Mouse (Mus musculus) neural tube, embryonic 15.5 days (tissue): ENCODE measurements at regions not wholly inside any gene's neighbourhood (a gene's known extent, or its start where the extent isn't known, plus 50 kb on each side); places are given as distances from the start of the nearest gene placed in this dataset.

Experiments used
- ATAC-seq: fragments of 200-750 bp; cut with Nextera tagmentation; 2 replicates; pipeline ENCODE4 v1.8.0; 2017; ENCODE audit warnings: mild to moderate bottlenecking, moderate TSS enrichment, moderate library complexity; ENCODE audit not compliant: low FRiP score
- H3K27ac ChIP-seq: fragments of 300-500 bp; sonication (generic); replicated peaks from 2 replicates; pipeline ENCODE4 v1.5.1; 2015; ENCODE audit warnings: mild to moderate bottlenecking, inconsistent platforms
- H3K27me3 ChIP-seq: fragments of 300-500 bp; sonication (generic); replicated peaks from 2 replicates; pipeline ENCODE4 v1.6.1; 2015; ENCODE audit warnings: inconsistent platforms
- H3K36me3 ChIP-seq: fragments of 300-500 bp; sonication (generic); 2 replicates; pipeline ENCODE4 v1.6.1; 2015; ENCODE audit warnings: inconsistent platforms
- H3K4me1 ChIP-seq: fragments of 300-500 bp; sonication (generic); 2 replicates; pipeline ENCODE4 v1.6.1; 2015; ENCODE audit warnings: inconsistent platforms
- H3K4me2 ChIP-seq: fragments of 300-500 bp; sonication (generic); 2 replicates; pipeline ENCODE4 v1.6.1; 2015; ENCODE audit warnings: inconsistent platforms, mild to moderate bottlenecking, moderate library complexity
- H3K4me3 ChIP-seq: fragments of 300-500 bp; sonication (generic); replicated peaks from 2 replicates; pipeline ENCODE4 v1.5.1; 2015; ENCODE audit warnings: mild to moderate bottlenecking, inconsistent platforms
- H3K9ac ChIP-seq: fragments of 300-500 bp; sonication (generic); replicated peaks from 2 replicates; pipeline ENCODE4 v1.6.1; 2015; ENCODE audit warnings: mild to moderate bottlenecking, inconsistent platforms
- H3K9me3 ChIP-seq: fragments of 300-500 bp; sonication (generic); replicated peaks from 2 replicates; pipeline ENCODE4 v1.6.1; 2016; ENCODE audit warnings: inconsistent platforms
- WGBS: fragments of 180-500 bp; shearing (Covaris S2); methylation state at CpG from one replicate; pipeline ENCODE4 v1.1.7; 2015; ENCODE audit warnings: mixed read lengths; 5-methylcytosine and 5-hydroxymethylcytosine counted together

GRCm38 (mm10) chr2:17882389-17882788 is 114.4 kb downstream of the H2al2a start:
- Histone ChIP-seq H3K9me3 (no peaks in the 10 kb centered on the region), H3K27me3 (no peaks in the 10 kb centered on the region), H3K9ac (no peak overlapping the region), H3K36me3 (no peaks in the 10 kb centered on the region), H3K27ac (no peak overlapping the region), H3K4me2 (no peak overlapping the region), H3K4me1 (no peaks in the 10 kb centered on the region), H3K4me3 (no peak overlapping the region)
- no peak for ATAC-seq
- WGBS: 78% methylated on average over 12 of the region's 12 CpGs

GRCm38 (mm10) chr2:17880800-17881717 is 115.7 kb downstream of the H2al2a start:
- 40% methylated on average over 11 of the region's 11 CpGs for WGBS
- Histone ChIP-seq H3K27ac (no peak overlapping the region), H3K4me2 (no peak overlapping the region), H3K4me1 (no peaks in the 10 kb centered on the region), H3K27me3 (no peaks in the 10 kb centered on the region), H3K9me3 (no peaks in the 10 kb centered on the region), H3K4me3 (no peak overlapping the region), H3K36me3 (no peaks in the 10 kb centered on the region), H3K9ac (no peak overlapping the region)
- ATAC-seq: 0 out of 2 replicates have a peak, but pooled peaks have one; percentile 11

- H3K4me3 ChIP-seq: no peak overlapping the region
- WGBS: 89% methylated on average over 1 of the region's 1 CpGs
- no peaks in the 10 kb centered on the region for H3K9me3 ChIP-seq
- ATAC-seq: no peak
- no peak overlapping the region for H3K4me2 ChIP-seq
- no peak overlapping the region for H3K27ac ChIP-seq
- no peak overlapping the region for H3K9ac ChIP-seq
- H3K36me3 ChIP-seq: no peaks in the 10 kb centered on the region
- H3K4me1 ChIP-seq: no peaks in the 10 kb centered on the region
- H3K27me3 ChIP-seq: no peaks in the 10 kb centered on the region
Measured at GRCm38 (mm10) chr2:17877901-17878300, 118.9 kb downstream of the H2al2a start.

GRCm38 (mm10) chr2:17876942-17877341 is 119.8 kb downstream of the H2al2a start:
- no peak for ATAC-seq
- WGBS: 96% methylated on average over 3 of the region's 3 CpGs
- no peak overlapping the region for H3K27ac ChIP-seq

GRCm38 (mm10) chr2:17876155-17876554 is 120.6 kb downstream of the H2al2a start:
- Histone ChIP-seq H3K36me3 (no peaks in the 10 kb centered on the region), H3K27me3 (no peaks in the 10 kb centered on the region), H3K27ac (no peak overlapping the region), H3K9me3 (no peaks in the 10 kb centered on the region), H3K4me2 (no peak overlapping the region), H3K4me1 (no peaks in the 10 kb centered on the region), H3K9ac (no peak overlapping the region), H3K4me3 (no peak overlapping the region)
- no peak for ATAC-seq
- WGBS: 90% methylated on average over 9 of the region's 9 CpGs

More at GRCm38 (mm10) chr2:17876942-17877341, 119.8 kb downstream of the H2al2a start:
- no peak overlapping the region for H3K9ac ChIP-seq
- no peaks in the 10 kb centered on the region for H3K4me1 ChIP-seq
- no peak overlapping the region for H3K4me2 ChIP-seq
- H3K36me3 ChIP-seq: no peaks in the 10 kb centered on the region
- H3K9me3 ChIP-seq: no peaks in the 10 kb centered on the region
- no peak overlapping the region for H3K4me3 ChIP-seq
- no peaks in the 10 kb centered on the region for H3K27me3 ChIP-seq

GRCm38 (mm10) chr2:17870562-17870961 is 126.2 kb downstream of the H2al2a start:
- no peak overlapping the region for H3K4me2 ChIP-seq
- no peaks in the 10 kb centered on the region for H3K9me3 ChIP-seq
- ATAC-seq: no peak
- 65% methylated on average over 2 of the region's 2 CpGs for WGBS
- H3K36me3 ChIP-seq: no peaks in the 10 kb centered on the region
- H3K27me3 ChIP-seq: no peaks in the 10 kb centered on the region
- H3K4me1 ChIP-seq: peaks cover 5% of the 10 kb centered on the region
- no peak overlapping the region for H3K27ac ChIP-seq
- no peak overlapping the region for H3K4me3 ChIP-seq
- H3K9ac ChIP-seq: no peak overlapping the region

- Histone ChIP-seq H3K9ac (no peak overlapping the region), H3K36me3 (no peaks in the 10 kb centered on the region), H3K4me3 (no peak overlapping the region), H3K4me2 (no peak overlapping the region), H3K27ac (no peak overlapping the region), H3K9me3 (no peaks in the 10 kb centered on the region), H3K4me1 (peaks cover 8% of the 10 kb centered on the region), H3K27me3 (no peaks in the 10 kb centered on the region)
- 23% methylated on average over 9 of the region's 9 CpGs for WGBS
- no peak for ATAC-seq
Measured at GRCm38 (mm10) chr2:17868145-17868544, 128.6 kb downstream of the H2al2a start.

- WGBS: 66% methylated on average over 3 of the region's 3 CpGs
- no peak for ATAC-seq
- no peak overlapping the region for H3K27ac ChIP-seq
Measured at GRCm38 (mm10) chr2:17867341-17867740, 129.4 kb downstream of the H2al2a start.

GRCm38 (mm10) chr2:17861765-17862495 is 130.7 kb upstream of the Nebl start:
- Histone ChIP-seq H3K4me3 (peak overlapping the region; percentile 23), H3K4me1 (peaks cover 23% of the 10 kb centered on the region), H3K9ac (no peak overlapping the region), H3K27me3 (no peaks in the 10 kb centered on the region), H3K27ac (no peak overlapping the region), H3K4me2 (peak overlapping the region; percentile 47), H3K9me3 (no peaks in the 10 kb centered on the region), H3K36me3 (no peaks in the 10 kb centered on the region)
- ATAC-seq: peak; percentile 63; the same call in 1 of the 2 replicates
- 9% methylated on average over 10 of the region's 10 CpGs for WGBS

More at GRCm38 (mm10) chr2:17867341-17867740, 129.4 kb downstream of the H2al2a start:
- H3K36me3 ChIP-seq: no peaks in the 10 kb centered on the region
- no peaks in the 10 kb centered on the region for H3K27me3 ChIP-seq
- peaks cover 8% of the 10 kb centered on the region for H3K4me1 ChIP-seq
- H3K9ac ChIP-seq: no peak overlapping the region
- no peak overlapping the region for H3K4me3 ChIP-seq
- H3K9me3 ChIP-seq: no peaks in the 10 kb centered on the region
- no peak overlapping the region for H3K4me2 ChIP-seq

- Histone ChIP-seq H3K4me2 (peak overlapping the region; percentile 47), H3K36me3 (no peaks in the 10 kb centered on the region), H3K27me3 (no peaks in the 10 kb centered on the region), H3K9ac (no peak overlapping the region), H3K9me3 (no peaks in the 10 kb centered on the region), H3K4me3 (no peak overlapping the region; the same call in 1 of the 2 replicates), H3K4me1 (peaks cover 23% of the 10 kb centered on the region), H3K27ac (no peak overlapping the region)
- ATAC-seq: no peak
- WGBS: 46% methylated on average over 4 of the region's 4 CpGs
Measured at GRCm38 (mm10) chr2:17860922-17861559, 129.8 kb upstream of the Nebl start.

GRCm38 (mm10) chr2:17859234-17859633 is 128.0 kb upstream of the Nebl start:
- Histone ChIP-seq H3K9me3 (no peaks in the 10 kb centered on the region), H3K36me3 (no peaks in the 10 kb centered on the region), H3K4me1 (peaks cover 23% of the 10 kb centered on the region), H3K27ac (no peak overlapping the region), H3K27me3 (no peaks in the 10 kb centered on the region), H3K4me2 (no peak overlapping the region), H3K9ac (no peak overlapping the region), H3K4me3 (no peak overlapping the region)
- peak; percentile 73 for ATAC-seq
- 62% methylated on average over 8 of the region's 8 CpGs for WGBS
